Mouse (Mus musculus): ENCODE results near the gene Htra3. TPM values are rescaled to one million over a fixed set of nuclear protein-coding genes. Genes with fewer than 3 reads are reported as not detected.

The Htra3 gene
- polyA plus RNA-seq, 1 experiment from 2014 or later: 7.8 TPM

- DNase-seq (ENCODE audit: low spot score): no peak
- ATAC-seq: no peak
- WGBS: 78% methylated on average over 9 of the region's 9 CpGs
- H3K36me3 ChIP-seq (ENCODE audit: control insufficient read depth, insufficient read depth, low read length): no peaks in the 10 kb centered on the region
- no peaks in the 10 kb centered on the region for H3K9me3 ChIP-seq (replicated peaks; ENCODE audit: control insufficient read depth, low read length)
- no peaks in the 10 kb centered on the region for H3K27me3 ChIP-seq (replicated peaks; ENCODE audit: control insufficient read depth, insufficient read depth, low read length)
- H3K9ac ChIP-seq (ENCODE audit: low read length): no peak overlapping the region
- no peak overlapping the region for H3K27ac ChIP-seq (ENCODE audit: low read depth, low read length)
- H3K4me3 ChIP-seq (ENCODE audit: low read depth, low read length): no peak overlapping the region
- H3K4me1 ChIP-seq (ENCODE audit: control insufficient read depth, insufficient read depth, low read length): no peaks in the 10 kb centered on the region
- no peak overlapping the region for H3K4me2 ChIP-seq (ENCODE audit: low read length)
These were observed 25.7 kb downstream of the Htra3 start for GRCm38 (mm10) chr5:35653743-35654395.

- no peak overlapping the region for H3K4me3 ChIP-seq (ENCODE audit: low read depth, low read length)
- H3K9me3 ChIP-seq (replicated peaks; ENCODE audit: control insufficient read depth, low read length): no peaks in the 10 kb centered on the region
- no peaks in the 10 kb centered on the region for H3K4me1 ChIP-seq (ENCODE audit: control insufficient read depth, insufficient read depth, low read length)
- no peak overlapping the region for H3K9ac ChIP-seq (ENCODE audit: low read length)
- no peak overlapping the region for H3K4me2 ChIP-seq (ENCODE audit: low read length)
- H3K36me3 ChIP-seq (ENCODE audit: control insufficient read depth, insufficient read depth, low read length): no peaks in the 10 kb centered on the region
- WGBS: 84% methylated on average over 13 of the region's 13 CpGs
- DNase-seq (ENCODE audit: low spot score) (no peak), ATAC-seq (no peak)
- no peak overlapping the region for H3K27ac ChIP-seq (ENCODE audit: low read depth, low read length)
- no peaks in the 10 kb centered on the region for H3K27me3 ChIP-seq (replicated peaks; ENCODE audit: control insufficient read depth, insufficient read depth, low read length)
These were observed 26.7 kb downstream of the Htra3 start for GRCm38 (mm10) chr5:35652872-35653271.

- no peak overlapping the region for H3K4me2 ChIP-seq (ENCODE audit: low read length)
- H3K9ac ChIP-seq (ENCODE audit: low read length): no peak overlapping the region
- H3K4me3 ChIP-seq (ENCODE audit: low read depth, low read length): no peak overlapping the region
- no peak for DNase-seq (ENCODE audit: low spot score)
- no peaks in the 10 kb centered on the region for H3K27me3 ChIP-seq (replicated peaks; ENCODE audit: control insufficient read depth, insufficient read depth, low read length)
- no peak for ATAC-seq
- WGBS: 77% methylated on average over 3 of the region's 3 CpGs
- no peaks in the 10 kb centered on the region for H3K9me3 ChIP-seq (replicated peaks; ENCODE audit: control insufficient read depth, low read length)
- H3K36me3 ChIP-seq (ENCODE audit: control insufficient read depth, insufficient read depth, low read length): no peaks in the 10 kb centered on the region
- H3K4me1 ChIP-seq (ENCODE audit: control insufficient read depth, insufficient read depth, low read length): no peaks in the 10 kb centered on the region
- no peak overlapping the region for H3K27ac ChIP-seq (ENCODE audit: low read depth, low read length)
These were observed 27.3 kb downstream of the Htra3 start for GRCm38 (mm10) chr5:35652319-35652718.

GRCm38 (mm10) chr5:35648230-35648629, 31.4 kb downstream of the Htra3 start:
- no peak overlapping the region for H3K4me3 ChIP-seq (ENCODE audit: low read depth, low read length)
- H3K36me3 ChIP-seq (ENCODE audit: control insufficient read depth, insufficient read depth, low read length): no peaks in the 10 kb centered on the region
- no peaks in the 10 kb centered on the region for H3K4me1 ChIP-seq (ENCODE audit: control insufficient read depth, insufficient read depth, low read length)
- no peak overlapping the region for H3K4me2 ChIP-seq (ENCODE audit: low read length)
- ATAC-seq (no peak), DNase-seq (ENCODE audit: low spot score) (no peak)
- no peak overlapping the region for H3K9ac ChIP-seq (ENCODE audit: low read length)
- H3K27ac ChIP-seq (ENCODE audit: low read depth, low read length): no peak overlapping the region
- H3K9me3 ChIP-seq (replicated peaks; ENCODE audit: control insufficient read depth, low read length): no peaks in the 10 kb centered on the region
- 70% methylated on average over 2 of the region's 2 CpGs for WGBS
- no peaks in the 10 kb centered on the region for H3K27me3 ChIP-seq (replicated peaks; ENCODE audit: control insufficient read depth, insufficient read depth, low read length)

- Histone ChIP-seq H3K27me3 (replicated peaks; ENCODE audit: control insufficient read depth, insufficient read depth, low read length) (no peaks in the 10 kb centered on the region), H3K4me3 (ENCODE audit: low read depth, low read length) (no peak overlapping the region), H3K27ac (ENCODE audit: low read depth, low read length) (no peak overlapping the region), H3K4me1 (ENCODE audit: control insufficient read depth, insufficient read depth, low read length) (no peaks in the 10 kb centered on the region), H3K4me2 (ENCODE audit: low read length) (no peak overlapping the region), H3K9me3 (replicated peaks; ENCODE audit: control insufficient read depth, low read length) (no peaks in the 10 kb centered on the region), H3K36me3 (ENCODE audit: control insufficient read depth, insufficient read depth, low read length) (no peaks in the 10 kb centered on the region), H3K9ac (ENCODE audit: low read length) (no peak overlapping the region)
- ATAC-seq (no peak), DNase-seq (ENCODE audit: low spot score) (no peak)
- WGBS: 84% methylated on average over 4 of the region's 4 CpGs
These were observed 32.0 kb downstream of the Htra3 start for GRCm38 (mm10) chr5:35647562-35647961.

GRCm38 (mm10) chr5:35646927-35647326, 32.7 kb downstream of the Htra3 start:
- 92% methylated on average over 1 of the region's 1 CpGs for WGBS
- Histone ChIP-seq H3K4me1 (ENCODE audit: control insufficient read depth, insufficient read depth, low read length) (no peaks in the 10 kb centered on the region), H3K27ac (ENCODE audit: low read depth, low read length) (no peak overlapping the region), H3K9me3 (replicated peaks; ENCODE audit: control insufficient read depth, low read length) (no peaks in the 10 kb centered on the region), H3K27me3 (replicated peaks; ENCODE audit: control insufficient read depth, insufficient read depth, low read length) (no peaks in the 10 kb centered on the region), H3K9ac (ENCODE audit: low read length) (no peak overlapping the region), H3K36me3 (ENCODE audit: control insufficient read depth, insufficient read depth, low read length) (no peaks in the 10 kb centered on the region), H3K4me2 (ENCODE audit: low read length) (no peak overlapping the region), H3K4me3 (ENCODE audit: low read depth, low read length) (no peak overlapping the region)
- DNase-seq (ENCODE audit: low spot score) (no peak), ATAC-seq (no peak)

- Histone ChIP-seq H3K9me3 (replicated peaks; ENCODE audit: control insufficient read depth, low read length) (no peaks in the 10 kb centered on the region), H3K36me3 (ENCODE audit: control insufficient read depth, insufficient read depth, low read length) (no peaks in the 10 kb centered on the region), H3K27me3 (replicated peaks; ENCODE audit: control insufficient read depth, insufficient read depth, low read length) (no peaks in the 10 kb centered on the region), H3K4me1 (ENCODE audit: control insufficient read depth, insufficient read depth, low read length) (no peaks in the 10 kb centered on the region), H3K27ac (ENCODE audit: low read depth, low read length) (no peak overlapping the region), H3K4me3 (ENCODE audit: low read depth, low read length) (no peak overlapping the region), H3K4me2 (ENCODE audit: low read length) (no peak overlapping the region), H3K9ac (ENCODE audit: low read length) (no peak overlapping the region)
- DNase-seq (ENCODE audit: low spot score) (no peak), ATAC-seq (no peak)
- WGBS: 82% methylated on average over 6 of the region's 6 CpGs
These were observed 33.6 kb downstream of the Htra3 start for GRCm38 (mm10) chr5:35645938-35646493.

GRCm38 (mm10) chr5:35644082-35644481, 35.5 kb downstream of the Htra3 start:
- Histone ChIP-seq H3K9ac (ENCODE audit: low read length) (no peak overlapping the region), H3K4me3 (ENCODE audit: low read depth, low read length) (no peak overlapping the region), H3K27me3 (replicated peaks; ENCODE audit: control insufficient read depth, insufficient read depth, low read length) (no peaks in the 10 kb centered on the region), H3K9me3 (replicated peaks; ENCODE audit: control insufficient read depth, low read length) (no peaks in the 10 kb centered on the region), H3K4me1 (ENCODE audit: control insufficient read depth, insufficient read depth, low read length) (no peaks in the 10 kb centered on the region), H3K27ac (ENCODE audit: low read depth, low read length) (no peak overlapping the region), H3K4me2 (ENCODE audit: low read length) (no peak overlapping the region), H3K36me3 (ENCODE audit: control insufficient read depth, insufficient read depth, low read length) (no peaks in the 10 kb centered on the region)
- no peak for DNase-seq (ENCODE audit: low spot score)
- no peak for ATAC-seq
- 59% methylated on average over 4 of the region's 4 CpGs for WGBS

- no peak for ATAC-seq
- Histone ChIP-seq H3K4me2 (ENCODE audit: low read length) (no peak overlapping the region), H3K27ac (ENCODE audit: low read depth, low read length) (no peak overlapping the region), H3K9me3 (replicated peaks; ENCODE audit: control insufficient read depth, low read length) (no peaks in the 10 kb centered on the region), H3K27me3 (replicated peaks; ENCODE audit: control insufficient read depth, insufficient read depth, low read length) (no peaks in the 10 kb centered on the region), H3K9ac (ENCODE audit: low read length) (no peak overlapping the region), H3K36me3 (ENCODE audit: control insufficient read depth, insufficient read depth, low read length) (no peaks in the 10 kb centered on the region), H3K4me3 (ENCODE audit: low read depth, low read length) (no peak overlapping the region), H3K4me1 (ENCODE audit: control insufficient read depth, insufficient read depth, low read length) (no peaks in the 10 kb centered on the region)
- WGBS: 87% methylated on average over 9 of the region's 9 CpGs
- DNase-seq (ENCODE audit: low spot score): no peak
These were observed 36.1 kb downstream of the Htra3 start for GRCm38 (mm10) chr5:35643401-35644048.
